Mouse (Mus musculus): ENCODE measurements around the gene Pde4d.

GRCm38 (mm10) chr13:109906342-109906888 is 1456.7 kb downstream of the Pde4d start:
- TF ChIP-seq CTCF (IDR thresholded peaks at IDR 0.05; ENCODE audit: insufficient read depth, low read depth, low read length): no peak
- no peak for TF ChIP-seq POLR2A (IDR thresholded peaks at IDR 0.05; ENCODE audit: insufficient read depth, low read depth, low read length)
